Mouse (Mus musculus) midbrain, embryonic 12.5 days (tissue): ENCODE data around the gene Rexo5. TPM values are rescaled to one million over a fixed set of nuclear protein-coding genes. Genes with fewer than 3 reads are reported as not detected.

Experiments used
- ATAC-seq: fragments of 200-750 bp; cut with Nextera tagmentation; 2 replicates; pipeline ENCODE4 v1.8.0; 2017; ENCODE audit warnings: low read depth, moderate TSS enrichment, moderate library complexity; ENCODE audit not compliant: low FRiP score
- H3K27ac ChIP-seq: fragments of 300-500 bp; sonication (generic); replicated peaks from 2 replicates; pipeline ENCODE4 v1.5.1; 2016; ENCODE audit warnings: mild to moderate bottlenecking
- H3K27me3 ChIP-seq: fragments of 300-500 bp; sonication (generic); 2 replicates; pipeline ENCODE4 v1.6.1; 2016; ENCODE audit warnings: mild to moderate bottlenecking
- H3K36me3 ChIP-seq: fragments of 300-500 bp; sonication (generic); 2 replicates; pipeline ENCODE4 v1.6.1; 2016
- H3K4me1 ChIP-seq: fragments of 300-500 bp; sonication (generic); 2 replicates; pipeline ENCODE4 v1.6.1; 2016
- H3K4me2 ChIP-seq: fragments of 300-500 bp; sonication (generic); replicated peaks from 2 replicates; pipeline ENCODE4 v1.6.1; 2016; ENCODE audit warnings: mild to moderate bottlenecking, moderate library complexity
- H3K4me3 ChIP-seq: fragments of 300-500 bp; sonication (generic); 2 replicates; pipeline ENCODE4 v1.5.1; 2016; ENCODE audit warnings: mild to moderate bottlenecking
- H3K9ac ChIP-seq: fragments of 300-500 bp; sonication (generic); replicated peaks from 2 replicates; pipeline ENCODE4 v1.6.1; 2016; ENCODE audit warnings: mild to moderate bottlenecking, moderate library complexity
- H3K9me3 ChIP-seq: fragments of 300-500 bp; sonication (generic); 2 replicates; pipeline ENCODE4 v1.6.1; 2016; ENCODE audit warnings: mild to moderate bottlenecking
- WGBS: fragments of 180-500 bp; shearing (Covaris S2); methylation state at CpG from one replicate; pipeline ENCODE4 v1.1.7; 2016; 5-methylcytosine and 5-hydroxymethylcytosine counted together
- polyA plus RNA-seq: library from polyadenylated mRNA; unstranded; fragments of >200 nt; fragmentation: Nextera tagmentation; extraction: Ambion mirVana; gene quantifications from 2 replicates; pipeline ENCODE4 v1.2.1, GENCODE M21; 2016

The Rexo5 gene
- polyA plus RNA-seq, 1 experiment from 2014 or later = 27.6 TPM

DNA sequence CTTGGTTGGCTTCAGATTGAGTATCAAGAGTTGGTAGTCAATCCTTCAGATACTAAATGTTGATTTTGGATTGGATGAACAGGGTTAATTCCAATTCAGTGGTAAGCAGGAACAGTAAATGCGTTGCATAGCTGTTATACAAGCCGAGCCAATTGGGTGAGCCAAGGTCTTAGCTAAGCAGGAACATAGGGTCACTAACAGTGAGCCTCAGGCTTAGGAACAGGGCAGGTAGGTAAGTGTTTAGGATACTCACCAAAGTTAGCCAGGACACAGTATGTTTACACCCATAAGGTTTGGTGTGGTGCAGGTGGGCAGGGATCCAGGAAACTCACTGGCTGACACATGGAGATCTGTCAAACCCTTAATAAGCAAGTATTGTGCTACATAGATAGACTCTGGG is 53.6 kb downstream of the Rexo5 start:
- Histone ChIP-seq H3K4me3 (no peak overlapping the region), H3K27ac (no peak overlapping the region), H3K4me2 (no peak overlapping the region), H3K36me3 (peaks cover 10% of the 10 kb centered on the region; the same call in 1 of the 2 replicates), H3K4me1 (no peaks in the 10 kb centered on the region), H3K9ac (no peak overlapping the region), H3K9me3 (no peaks in the 10 kb centered on the region), H3K27me3 (no peaks in the 10 kb centered on the region)
- 83% methylated on average over 2 of the region's 2 CpGs for whole genome bisulfite sequencing
- no peak for ATAC-seq

DNA sequence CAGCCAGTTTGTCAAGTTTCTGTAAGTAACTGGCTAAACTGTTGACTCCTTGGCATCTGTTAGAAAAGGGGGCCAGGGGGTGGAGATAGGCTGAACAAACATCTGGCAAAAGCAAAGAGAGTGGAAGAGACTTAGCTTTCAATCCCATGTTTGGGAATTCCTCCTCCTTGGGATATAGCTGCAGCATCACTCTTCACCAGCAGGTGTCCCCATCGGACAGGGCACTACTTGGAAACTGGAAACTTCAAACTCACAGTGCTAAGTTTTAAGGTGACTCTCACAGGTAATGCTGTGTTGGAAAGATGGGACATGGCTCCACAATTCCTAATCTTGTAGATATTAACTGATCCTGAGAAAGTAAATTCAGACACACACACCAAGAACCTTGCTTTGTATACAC is 55.3 kb downstream of the Rexo5 start:
- peaks cover 16% of the 10 kb centered on the region; the same call in 1 of the 2 replicates for H3K36me3 ChIP-seq
- H3K4me3 ChIP-seq = no peak overlapping the region

DNA sequence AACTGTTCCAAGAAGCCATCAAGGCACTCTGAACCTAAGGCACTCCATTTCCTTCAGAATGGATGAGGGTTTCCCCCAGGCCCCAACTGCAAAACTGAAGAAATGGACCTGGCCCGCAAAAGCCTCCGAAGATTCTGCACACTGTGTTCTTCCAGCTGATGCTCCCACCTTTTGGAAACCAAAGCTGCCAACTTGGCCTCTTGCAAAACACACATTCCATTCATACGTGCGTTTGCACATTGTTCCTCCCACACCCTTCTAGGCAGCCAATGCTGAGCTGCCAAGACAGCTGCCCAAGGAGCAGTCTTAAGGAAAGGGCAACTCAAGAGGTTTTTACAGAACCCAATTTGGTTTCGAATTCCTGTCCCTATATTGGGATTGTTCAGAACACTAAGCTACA is 56.9 kb downstream of the Rexo5 start:
- WGBS = 83% methylated on average over 5 of the region's 5 CpGs
- peaks cover 18% of the 10 kb centered on the region; the same call in 1 of the 2 replicates for H3K36me3 ChIP-seq
- H3K9ac ChIP-seq = no peak overlapping the region
- no peaks in the 10 kb centered on the region for H3K27me3 ChIP-seq
- H3K9me3 ChIP-seq = no peaks in the 10 kb centered on the region
- no peak overlapping the region for H3K4me3 ChIP-seq
- H3K27ac ChIP-seq = no peak overlapping the region
- H3K4me2 ChIP-seq = no peak overlapping the region
- no peaks in the 10 kb centered on the region for H3K4me1 ChIP-seq
- ATAC-seq = no peak

More for the DNA sequence above, 55.3 kb downstream of the Rexo5 start:
- Histone ChIP-seq H3K4me2 (no peak overlapping the region), H3K27me3 (no peaks in the 10 kb centered on the region), H3K9ac (no peak overlapping the region), H3K27ac (no peak overlapping the region), H3K9me3 (no peaks in the 10 kb centered on the region), H3K4me1 (no peaks in the 10 kb centered on the region)
- ATAC-seq = no peak
- WGBS = 4% methylated on average over 1 of the region's 1 CpGs

DNA sequence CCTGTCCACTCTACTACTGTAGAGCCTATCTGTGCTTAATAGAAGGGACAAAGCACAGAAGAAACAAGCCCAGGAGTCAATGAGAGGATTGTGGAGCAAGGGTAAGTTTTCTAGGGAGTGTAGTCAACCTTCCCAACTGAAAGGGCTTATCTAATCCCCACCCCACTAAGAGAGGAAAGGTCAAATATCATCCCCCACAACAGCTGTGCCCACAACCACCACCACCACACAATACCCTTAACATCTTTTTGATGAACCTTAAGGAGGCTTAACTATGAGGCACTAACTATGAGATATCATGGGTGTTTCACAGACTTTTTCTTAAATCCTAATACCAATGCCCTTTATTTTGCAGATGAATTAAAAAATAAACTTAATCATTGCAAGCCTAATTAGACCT is 58.7 kb downstream of the Rexo5 start:
- no peak overlapping the region for H3K9ac ChIP-seq
- H3K4me1 ChIP-seq = no peaks in the 10 kb centered on the region
- H3K4me2 ChIP-seq = no peak overlapping the region
- no peak overlapping the region for H3K27ac ChIP-seq
- H3K4me3 ChIP-seq = no peak overlapping the region
- no peak for ATAC-seq
- H3K9me3 ChIP-seq = no peaks in the 10 kb centered on the region
- H3K27me3 ChIP-seq = no peaks in the 10 kb centered on the region
- H3K36me3 ChIP-seq = peaks cover 21% of the 10 kb centered on the region

DNA sequence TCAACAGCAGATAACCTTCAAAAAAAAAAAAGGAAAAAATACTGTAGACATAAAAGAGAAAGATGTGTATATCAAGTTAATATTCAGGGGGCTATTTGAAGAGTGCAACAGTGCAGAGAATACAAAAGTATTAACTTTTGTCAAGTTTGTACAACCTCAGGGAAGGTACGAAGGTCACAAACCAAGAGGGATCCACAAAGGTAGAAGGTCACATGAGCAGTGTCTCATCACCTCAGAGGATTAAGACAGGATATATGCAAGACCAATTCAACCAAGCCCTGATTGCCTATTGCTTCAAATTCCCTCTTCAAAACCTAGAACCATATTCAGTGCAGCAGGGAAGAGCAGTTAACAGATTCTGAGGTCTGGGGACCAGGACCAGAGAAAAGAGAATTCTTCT is 59.4 kb downstream of the Rexo5 start:
- H3K9ac ChIP-seq = no peak overlapping the region
- H3K27ac ChIP-seq = no peak overlapping the region
- no peaks in the 10 kb centered on the region for H3K27me3 ChIP-seq
- peaks cover 24% of the 10 kb centered on the region for H3K36me3 ChIP-seq
- no peak overlapping the region for H3K4me3 ChIP-seq
- no peak for ATAC-seq
- no peak overlapping the region for H3K4me2 ChIP-seq
- no peaks in the 10 kb centered on the region for H3K4me1 ChIP-seq
- no peaks in the 10 kb centered on the region for H3K9me3 ChIP-seq
- 89% methylated on average over 1 of the region's 1 CpGs for WGBS

DNA sequence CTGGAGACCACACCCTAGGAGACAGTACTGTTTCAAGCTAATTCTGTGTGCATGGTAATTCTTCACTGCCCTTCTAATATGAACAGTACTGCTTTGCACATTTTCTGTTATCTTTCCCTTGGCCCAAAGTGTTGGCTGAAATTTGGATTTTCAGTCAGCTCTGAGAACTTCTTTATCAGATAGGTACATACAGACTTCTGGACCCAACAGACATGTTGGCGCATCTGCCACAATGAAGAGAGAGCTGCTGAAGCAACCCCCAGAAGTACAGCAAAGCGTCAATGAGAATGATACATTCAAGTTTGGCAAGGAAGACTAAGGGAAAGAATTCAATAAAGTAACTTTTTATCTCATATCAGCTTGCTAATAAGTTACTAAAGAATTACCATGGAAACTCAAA is 60.6 kb downstream of the Rexo5 start:
- Histone ChIP-seq H3K4me3 (no peak overlapping the region), H3K4me1 (no peaks in the 10 kb centered on the region), H3K9me3 (no peaks in the 10 kb centered on the region), H3K27ac (no peak overlapping the region), H3K36me3 (peaks cover 32% of the 10 kb centered on the region), H3K27me3 (no peaks in the 10 kb centered on the region), H3K9ac (no peak overlapping the region), H3K4me2 (no peak overlapping the region)
- ATAC-seq = no peak
- WGBS = 97% methylated on average over 2 of the region's 2 CpGs

DNA sequence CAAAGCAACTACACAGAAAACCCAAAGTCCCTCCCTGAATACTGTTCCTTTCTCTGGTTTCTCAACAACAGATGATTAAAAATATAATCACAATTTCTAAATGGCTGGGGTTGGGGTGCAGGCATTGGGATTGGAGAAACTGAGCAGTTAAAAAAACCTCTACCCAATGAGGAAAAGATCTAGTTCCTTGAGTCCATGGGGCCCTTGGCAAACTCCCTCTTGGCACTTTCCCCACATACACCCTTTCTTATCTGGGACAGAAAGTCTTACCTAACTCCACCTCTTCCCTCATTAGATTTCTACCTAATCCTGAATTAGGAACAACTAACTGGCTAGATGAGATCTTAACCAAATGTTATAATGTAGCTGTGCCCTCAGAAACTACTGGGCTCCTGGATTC is 61.2 kb downstream of the Rexo5 start:
- no peak for ATAC-seq
- no peaks in the 10 kb centered on the region for H3K9me3 ChIP-seq
- no peak overlapping the region for H3K4me2 ChIP-seq
- no peak overlapping the region for H3K9ac ChIP-seq
- no peaks in the 10 kb centered on the region for H3K27me3 ChIP-seq
- H3K4me3 ChIP-seq = no peak overlapping the region
- H3K27ac ChIP-seq = no peak overlapping the region
- H3K4me1 ChIP-seq = no peaks in the 10 kb centered on the region
- peaks cover 33% of the 10 kb centered on the region for H3K36me3 ChIP-seq

DNA sequence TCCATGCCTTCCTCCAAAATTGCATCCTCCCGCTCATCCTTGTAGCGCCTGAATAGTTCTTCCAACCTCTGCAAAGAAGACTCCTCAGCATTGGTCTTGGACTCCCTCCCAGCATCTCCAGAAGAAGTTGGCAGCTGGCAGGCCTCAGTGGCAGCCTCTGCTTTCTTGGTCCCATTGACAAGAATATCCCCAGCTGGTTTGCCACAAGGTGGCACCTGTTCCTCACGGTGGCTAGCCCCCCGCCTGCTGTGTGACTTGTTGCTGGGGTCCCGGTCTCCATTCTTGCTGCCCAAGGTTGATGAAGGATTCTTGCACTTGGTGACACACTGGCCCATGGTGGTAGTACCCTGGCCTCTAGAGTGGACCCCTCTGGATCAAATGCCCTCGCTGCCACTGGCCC is 65.7 kb downstream of the Rexo5 start:
- Histone ChIP-seq H3K9ac (no peak overlapping the region), H3K9me3 (no peaks in the 10 kb centered on the region), H3K4me1 (peaks cover 28% of the 10 kb centered on the region), H3K27me3 (no peaks in the 10 kb centered on the region), H3K27ac (no peak overlapping the region), H3K36me3 (peaks cover 18% of the 10 kb centered on the region), H3K4me2 (no peak overlapping the region), H3K4me3 (no peak overlapping the region)
- no peak for ATAC-seq
- WGBS = 76% methylated on average over 6 of the region's 6 CpGs

DNA sequence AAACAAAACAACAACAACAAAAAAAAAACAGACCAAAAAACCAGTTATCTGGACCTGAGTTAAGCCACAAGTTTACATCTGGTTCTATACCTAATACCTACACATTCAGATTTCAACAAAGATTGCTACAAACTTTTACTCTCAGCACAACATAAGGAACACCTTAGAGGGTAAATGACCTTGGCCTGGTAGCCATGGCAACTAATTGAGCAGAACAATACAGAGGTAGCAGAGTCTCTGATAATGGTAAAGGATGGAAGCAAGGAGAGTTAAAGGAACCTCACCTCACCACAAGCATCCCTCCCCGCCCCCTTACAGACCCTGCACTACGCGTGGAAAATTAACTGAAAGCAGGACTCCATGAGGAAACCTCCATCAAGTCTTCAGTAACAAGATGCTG is 66.3 kb downstream of the Rexo5 start:
- H3K4me3 ChIP-seq = no peak overlapping the region
- no peaks in the 10 kb centered on the region for H3K27me3 ChIP-seq
- peaks cover 28% of the 10 kb centered on the region for H3K4me1 ChIP-seq
- H3K36me3 ChIP-seq = peaks cover 15% of the 10 kb centered on the region
- WGBS = 93% methylated on average over 3 of the region's 3 CpGs
- no peak overlapping the region for H3K27ac ChIP-seq
- H3K9ac ChIP-seq = no peak overlapping the region
- no peak for ATAC-seq
- H3K4me2 ChIP-seq = no peak overlapping the region
- H3K9me3 ChIP-seq = no peaks in the 10 kb centered on the region

DNA sequence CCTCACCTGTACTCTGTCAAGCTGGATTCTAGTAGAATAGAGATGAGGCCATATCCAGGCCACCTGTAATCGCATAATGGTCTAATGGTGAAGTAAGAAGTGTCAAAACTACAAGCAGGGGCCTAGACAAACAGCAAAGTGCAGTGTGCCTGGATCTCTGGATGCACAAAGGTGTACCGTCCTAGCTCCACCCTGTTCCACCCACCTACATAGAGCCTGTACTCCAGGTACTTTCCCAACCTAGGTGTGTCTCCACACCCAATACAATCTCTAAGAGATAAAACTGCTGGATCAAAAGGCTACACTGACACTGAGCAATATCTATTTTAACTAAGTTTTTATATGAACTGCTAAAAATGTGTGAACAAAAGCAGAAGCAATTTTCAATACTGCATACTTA is 66.7 kb downstream of the Rexo5 start:
- H3K9me3 ChIP-seq = no peaks in the 10 kb centered on the region
- 87% methylated on average over 2 of the region's 2 CpGs for WGBS
- no peak overlapping the region for H3K9ac ChIP-seq
- H3K36me3 ChIP-seq = peaks cover 15% of the 10 kb centered on the region
- H3K4me2 ChIP-seq = no peak overlapping the region
- no peak overlapping the region for H3K4me3 ChIP-seq
- H3K27me3 ChIP-seq = no peaks in the 10 kb centered on the region
- H3K27ac ChIP-seq = no peak overlapping the region
- ATAC-seq = no peak
- H3K4me1 ChIP-seq = peaks cover 28% of the 10 kb centered on the region

DNA sequence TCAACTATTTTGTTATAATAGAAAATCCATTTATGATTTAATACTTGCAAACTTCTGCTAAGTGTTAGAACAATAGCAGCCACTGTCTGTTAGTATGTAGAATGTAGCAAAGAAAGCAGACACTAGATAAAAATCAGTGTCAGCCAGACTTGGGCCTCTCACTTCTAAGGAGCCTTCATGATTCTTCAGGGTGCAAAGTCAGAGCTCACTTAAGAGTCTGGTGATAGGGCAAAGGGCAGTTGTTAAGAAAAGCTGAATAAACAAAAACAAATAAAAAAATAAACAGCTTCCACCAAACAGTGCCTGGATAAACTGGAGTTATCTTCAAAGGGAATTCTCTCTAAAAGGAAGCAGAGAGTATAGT is 67.1 kb downstream of the Rexo5 start:
- Histone ChIP-seq H3K9ac (no peak overlapping the region), H3K27ac (peak overlapping the region; percentile 77), H3K4me2 (no peak overlapping the region), H3K9me3 (no peaks in the 10 kb centered on the region), H3K4me1 (peaks cover 28% of the 10 kb centered on the region), H3K4me3 (no peak overlapping the region), H3K27me3 (no peaks in the 10 kb centered on the region), H3K36me3 (peaks cover 15% of the 10 kb centered on the region)
- no peak for ATAC-seq

DNA sequence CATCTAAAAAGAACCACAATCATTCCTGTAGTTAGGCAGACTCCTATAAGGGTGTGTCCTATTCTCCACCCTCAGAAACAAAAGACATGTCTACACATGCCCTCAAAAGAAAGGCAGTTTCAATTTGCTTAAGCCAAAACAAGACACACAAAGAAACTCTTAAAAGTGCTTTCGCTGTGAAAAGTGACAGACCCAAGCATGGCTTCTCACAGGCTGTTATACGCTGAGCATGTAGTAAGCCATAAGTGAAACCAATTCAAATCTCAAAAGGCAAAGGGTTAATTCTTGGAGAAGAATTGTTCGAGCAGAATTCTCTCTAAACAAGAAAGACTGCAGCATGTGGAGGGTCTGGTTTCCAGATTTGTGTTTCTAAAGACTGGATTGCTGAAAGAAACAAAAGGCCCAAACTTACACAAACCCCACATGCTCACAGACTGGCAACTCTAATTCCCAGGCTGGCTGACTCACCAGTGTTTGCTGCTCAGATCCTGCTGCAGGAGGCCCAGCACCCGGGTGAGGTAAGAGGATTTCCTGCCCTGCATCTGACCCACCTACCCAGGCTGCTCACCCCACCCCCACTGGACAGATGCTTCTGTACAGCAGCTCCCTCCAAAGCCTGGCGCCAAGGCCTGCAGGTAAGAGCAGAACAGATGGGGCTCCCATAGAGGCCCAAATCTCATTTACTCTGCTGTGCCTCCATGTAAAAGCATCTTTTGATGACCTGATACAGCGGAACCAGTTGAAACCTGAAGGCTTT is 67.7 kb downstream of the Rexo5 start:
- H3K27ac ChIP-seq = peak overlapping the region; percentile 77
- peak overlapping the region; percentile 34; the same call in 1 of the 2 replicates for H3K9ac ChIP-seq
- no peaks in the 10 kb centered on the region for H3K27me3 ChIP-seq
- peaks cover 28% of the 10 kb centered on the region for H3K4me1 ChIP-seq
- WGBS = 9% methylated on average over 6 of the region's 6 CpGs
- H3K36me3 ChIP-seq = peaks cover 15% of the 10 kb centered on the region
- peak; percentile 91 for ATAC-seq
- no peak overlapping the region for H3K4me3 ChIP-seq
- no peak overlapping the region for H3K4me2 ChIP-seq
- H3K9me3 ChIP-seq = no peaks in the 10 kb centered on the region

DNA sequence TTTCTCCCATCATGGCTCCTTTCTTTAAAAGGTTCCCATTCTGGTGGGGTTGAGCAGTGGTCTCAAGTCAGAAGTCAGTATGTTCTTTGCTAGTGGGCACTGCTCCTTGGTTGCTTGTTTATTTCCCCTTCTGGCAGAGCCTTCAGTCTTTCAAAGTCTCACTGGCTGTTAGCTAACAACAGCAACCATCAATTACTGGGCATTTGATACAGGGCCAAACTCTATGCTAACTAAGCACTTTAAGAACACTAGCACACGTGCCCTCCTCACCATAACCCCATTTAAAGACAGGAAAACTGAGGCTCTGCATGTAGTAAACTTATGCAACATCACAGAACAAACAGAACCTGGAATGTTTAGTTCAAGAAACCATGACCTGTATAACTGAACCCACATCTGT is 68.4 kb downstream of the Rexo5 start:
- Histone ChIP-seq H3K4me2 (no peak overlapping the region), H3K4me1 (peaks cover 28% of the 10 kb centered on the region), H3K27me3 (no peaks in the 10 kb centered on the region), H3K9ac (no peak overlapping the region), H3K4me3 (no peak overlapping the region), H3K27ac (peak overlapping the region; percentile 77), H3K36me3 (peaks cover 15% of the 10 kb centered on the region), H3K9me3 (no peaks in the 10 kb centered on the region)
- peak; percentile 21; the same call in 1 of the 2 replicates for ATAC-seq
- WGBS = 58% methylated on average over 1 of the region's 1 CpGs
